Mouse (Mus musculus) spleen, adult 18-20 months (tissue): ENCODE results near the gene Tm4sf19.
"Not testable (repeated sequence)": the region's sequence is repeated elsewhere in the genome, so short reads cannot be mapped to it uniquely, and the experiment has no call there.

Experiments used
- DNase-seq, 2 experiments: peaks; one replicate each; pipeline ENCODE4 v3.0.0; 2022; ENCODE audit warnings: mixed read lengths in 2 of 2

Gene Tm4sf19

DNA sequence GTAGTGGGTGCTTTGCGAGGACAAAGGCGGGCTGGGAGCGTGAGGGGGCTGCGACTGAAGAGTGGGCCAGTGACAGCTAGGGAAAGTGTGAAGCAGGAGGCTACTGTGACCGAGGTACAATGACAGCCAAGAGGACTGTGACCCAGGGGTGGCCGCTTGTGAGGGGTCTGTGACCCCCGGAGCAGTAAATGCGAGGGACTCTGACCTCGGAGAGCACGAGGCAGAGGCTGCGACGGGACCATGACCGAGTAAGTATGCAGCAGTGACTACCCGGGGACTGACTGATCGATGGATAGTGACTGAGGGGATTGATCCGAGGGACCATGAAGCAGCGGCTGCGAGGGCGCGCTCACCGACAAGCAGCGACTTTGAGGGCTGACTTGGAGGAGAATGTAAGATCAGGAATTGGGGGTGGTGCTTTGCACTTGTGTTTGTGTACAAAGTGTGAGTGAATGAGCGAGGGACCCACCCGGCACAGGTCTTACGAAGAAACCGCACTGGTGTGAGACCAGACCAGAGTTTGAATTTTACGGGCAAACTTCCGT lies 30.8 kb downstream of the Tm4sf19 start:
- no peak for DNase-seq

- no peak for DNase-seq
Observed at GRCm38 (mm10) chr16:32431926-32432325, 31.6 kb downstream of the Tm4sf19 start.

DNA sequence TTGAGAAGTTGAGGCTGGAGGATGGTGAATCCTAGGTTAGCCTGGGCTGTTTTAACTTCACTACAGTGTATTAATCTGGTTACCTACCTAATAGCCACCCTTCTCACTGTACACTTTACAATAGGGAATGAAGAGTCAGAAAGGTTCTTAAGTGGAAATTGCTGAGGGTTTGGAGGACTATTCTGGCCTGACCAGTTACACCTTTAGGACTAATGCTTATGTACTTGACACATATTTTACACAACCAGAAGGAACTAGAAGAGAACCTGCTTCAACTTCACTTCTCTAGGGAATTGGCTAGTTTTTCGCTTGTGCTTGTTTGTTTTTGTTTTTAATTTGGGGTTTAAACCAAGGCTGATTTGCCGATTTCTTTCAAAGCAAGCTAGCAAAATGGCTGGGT lies 32.8 kb downstream of the Tm4sf19 start:
- no peak for DNase-seq

GRCm38 (mm10) chr16:32434066-32434465 lies 33.8 kb downstream of the Tm4sf19 start:
- peak in 1 of 2 experiments; percentile 8 for DNase-seq

GRCm38 (mm10) chr16:32434691-32435090 lies 34.4 kb downstream of the Tm4sf19 start:
- DNase-seq = no peak

DNA sequence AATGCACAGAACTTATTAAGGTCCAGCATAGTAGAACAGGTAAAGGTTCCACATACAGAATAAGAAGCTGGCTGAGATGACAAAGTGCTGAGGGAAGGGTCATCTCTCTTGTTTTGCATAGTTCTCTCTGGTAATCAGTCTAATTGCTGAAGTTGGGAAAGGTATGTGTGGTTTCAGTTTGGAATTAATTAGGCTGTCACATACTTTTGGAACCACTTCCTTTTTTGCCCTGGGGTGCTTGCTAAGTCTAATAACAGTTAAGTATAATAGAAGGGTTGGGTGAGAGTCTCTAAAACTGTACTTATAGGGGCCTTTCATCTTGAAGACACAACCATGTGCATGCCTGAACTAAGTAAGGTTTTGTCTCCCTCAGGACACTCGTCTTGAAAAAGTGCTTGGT lies 36.4 kb downstream of the Tm4sf19 start:
- DNase-seq = no peak

DNA sequence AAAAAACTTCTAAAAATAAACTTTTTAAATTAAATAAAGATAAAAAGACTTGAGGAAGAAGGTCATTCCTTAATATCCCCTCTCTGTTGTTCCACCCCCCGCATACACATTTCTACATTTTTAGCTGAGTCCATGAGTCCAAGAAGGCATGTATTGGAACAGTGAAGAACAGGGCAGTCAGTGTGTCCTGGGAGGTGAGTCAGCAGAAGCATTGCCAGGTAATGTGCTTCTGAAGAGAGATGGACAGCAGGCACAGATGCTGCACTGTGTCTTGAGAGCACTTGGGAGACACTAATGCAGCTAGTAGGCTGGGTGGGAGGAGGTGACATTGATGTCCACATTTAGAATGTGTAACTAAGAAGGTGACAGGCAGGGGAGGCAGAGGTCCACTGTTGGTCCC lies 37.0 kb downstream of the Tm4sf19 start:
- no peak for DNase-seq

DNA sequence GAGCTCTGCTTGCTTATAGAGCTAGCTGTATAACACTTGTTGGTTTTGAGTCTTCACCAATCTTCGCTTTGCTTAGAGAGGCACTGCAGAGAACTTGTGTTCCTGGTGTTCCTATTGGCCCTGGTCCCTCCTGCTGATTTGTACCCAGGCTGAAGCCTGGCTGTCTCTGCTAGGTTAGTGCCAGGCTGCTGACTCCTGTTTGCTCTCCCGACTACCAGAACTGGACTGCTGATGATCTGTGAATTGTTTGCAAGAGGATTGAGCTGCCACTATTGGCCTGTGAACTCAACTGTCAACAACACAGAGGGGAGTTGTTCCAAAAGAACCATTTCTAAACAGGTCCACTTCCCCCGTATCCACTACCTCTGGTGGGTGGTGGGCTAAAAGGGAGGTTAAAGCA lies 41.1 kb downstream of the Tm4sf19 start:
- no peak for DNase-seq

DNA sequence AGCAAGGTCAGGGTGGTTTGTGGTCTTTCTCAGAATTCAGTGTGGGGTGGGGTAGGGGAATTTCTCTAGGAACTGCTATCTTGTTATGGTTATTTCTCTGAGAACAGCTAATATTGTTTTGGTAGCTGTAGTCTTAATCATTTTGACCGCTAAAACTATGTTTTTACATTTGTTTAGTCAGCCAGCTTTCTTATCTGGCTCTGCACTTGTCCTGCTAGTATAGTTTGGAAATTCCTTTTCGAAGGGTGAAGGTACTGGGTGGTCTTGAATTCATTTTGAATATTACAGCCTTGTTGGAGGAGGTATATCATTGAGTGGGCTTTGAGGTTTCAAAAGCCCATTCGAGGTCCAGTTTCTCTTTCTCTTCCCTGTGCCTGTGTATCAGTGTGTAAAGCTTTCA lies 44.3 kb downstream of the Tm4sf19 start:
- DNase-seq = not testable (repeated sequence)

DNA sequence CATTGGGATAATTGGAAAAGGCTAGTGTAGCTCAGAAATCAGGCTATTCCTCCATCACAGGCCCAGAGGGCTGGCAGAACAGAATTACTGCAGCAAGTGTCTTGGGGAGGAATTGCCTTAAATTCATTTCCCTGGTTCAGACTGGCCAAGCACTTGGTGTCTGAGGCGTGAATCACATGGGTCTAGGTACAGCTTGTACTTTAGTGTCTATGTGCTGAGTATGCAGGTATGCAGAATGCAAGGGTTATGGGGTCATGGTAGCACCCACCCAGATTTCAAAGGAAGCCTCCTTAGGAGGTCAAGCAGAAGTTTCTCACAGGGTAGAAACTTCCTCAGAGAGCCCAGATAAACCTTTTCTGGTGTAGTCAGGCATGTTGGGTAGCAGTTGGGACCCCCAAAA lies 45.3 kb downstream of the Tm4sf19 start:
- DNase-seq = no peak

DNA sequence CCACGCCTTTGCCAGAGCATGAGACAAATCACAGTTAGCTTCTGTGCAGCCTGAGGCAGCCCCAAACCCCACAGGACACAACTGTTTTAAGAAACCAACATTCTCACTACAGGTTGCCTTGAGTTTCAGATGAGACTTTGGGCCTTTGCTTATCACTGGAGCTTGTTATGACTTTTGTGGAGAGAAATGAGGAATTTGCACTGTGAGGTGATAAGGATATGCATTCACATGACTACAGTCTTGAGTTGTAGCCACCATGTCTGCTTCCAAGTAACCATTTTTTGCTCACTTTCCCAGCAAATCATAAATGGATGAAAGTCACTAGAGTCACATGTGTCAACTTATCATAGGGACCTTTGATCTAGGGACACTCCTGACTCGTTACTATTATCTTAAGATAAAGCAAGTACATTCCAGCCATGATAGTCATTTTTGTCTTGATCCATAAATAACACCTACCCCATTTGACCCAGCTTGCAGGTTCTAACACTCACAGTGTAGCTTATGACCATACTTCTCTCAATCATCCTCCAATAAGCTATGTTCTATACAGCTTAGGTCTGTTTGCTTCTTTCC lies 46.3 kb downstream of the Tm4sf19 start:
- DNase-seq = no peak

DNA sequence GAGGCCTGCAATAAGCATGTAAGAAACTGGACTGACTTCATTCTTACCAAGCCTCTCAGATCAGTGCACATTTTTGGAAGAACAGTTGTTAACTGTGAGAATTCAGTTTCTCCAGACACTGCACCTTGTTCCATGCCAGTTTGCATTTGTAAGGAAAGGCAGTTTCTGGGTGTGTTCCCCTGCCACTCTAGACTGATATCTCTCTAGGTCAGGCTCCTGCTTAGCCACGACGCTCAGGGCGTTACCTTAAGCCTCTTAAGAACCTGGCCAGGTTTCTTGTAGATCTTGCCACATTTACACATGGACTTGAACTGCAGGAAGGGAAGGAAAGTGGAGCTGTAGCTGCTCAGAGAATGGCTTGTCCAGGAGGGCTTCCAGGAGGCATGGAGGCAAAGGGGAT lies 49.4 kb downstream of the Tm4sf19 start:
- no peak for DNase-seq

- DNase-seq = no peak
Observed at GRCm38 (mm10) chr16:32450133-32450532, 49.8 kb downstream of the Tm4sf19 start.

GRCm38 (mm10) chr16:32453102-32453501 lies 52.8 kb downstream of the Tm4sf19 start:
- DNase-seq = no peak

GRCm38 (mm10) chr16:32454646-32455045 lies 54.3 kb downstream of the Tm4sf19 start:
- DNase-seq = no peak

DNA sequence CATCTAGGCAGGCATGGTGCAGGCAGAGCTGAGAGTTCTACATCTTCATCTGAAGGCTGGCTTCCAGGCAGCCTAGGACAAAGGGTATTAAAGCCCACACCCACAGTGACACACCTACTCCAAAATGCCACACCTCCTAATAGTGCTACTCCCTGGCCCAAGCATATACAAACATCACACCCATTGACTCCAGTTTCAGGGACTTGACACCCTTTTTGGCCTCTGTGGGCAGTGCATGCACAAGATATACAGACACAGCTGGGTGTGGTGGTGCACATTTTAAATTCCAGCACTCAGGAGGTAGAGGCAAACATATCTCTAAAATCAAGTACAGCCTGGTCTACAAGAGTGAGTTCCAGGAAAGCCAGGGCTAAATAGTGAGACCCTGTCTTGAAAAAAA lies 55.8 kb downstream of the Tm4sf19 start:
- no peak for DNase-seq

DNA sequence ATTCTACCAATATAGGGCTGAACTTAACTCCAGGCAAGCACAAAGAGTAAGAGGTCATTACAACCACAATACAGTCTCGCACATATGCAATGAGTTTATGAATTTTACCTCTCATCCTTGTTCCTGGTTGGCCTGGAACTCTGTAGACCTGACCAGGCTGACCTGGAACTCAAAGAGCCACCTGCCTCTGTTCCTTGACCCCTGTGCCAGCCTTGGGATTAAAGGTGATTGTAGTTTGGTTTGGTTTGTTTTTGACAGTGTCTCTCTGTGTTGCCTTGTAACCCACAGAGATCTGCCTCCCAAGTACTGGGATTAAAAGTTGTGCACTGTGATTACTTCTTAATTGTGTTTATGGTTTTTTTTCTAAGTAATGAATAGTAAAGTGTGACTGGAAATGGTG lies 56.5 kb downstream of the Tm4sf19 start:
- no peak for DNase-seq
